Mouse (Mus musculus) cerebellum, adult 2 months (tissue): ENCODE data around the gene Mgat4e.

Experiments used
- CTCF ChIP-seq: fragments of 200-500 bp; IDR thresholded peaks from 2 replicates; pipeline ENCODE4 v1.5.1; 2011; ENCODE audit warnings: low read depth, mild to moderate bottlenecking, control low read depth, low read length, moderate library complexity, borderline replicate concordance; ENCODE audit not compliant: insufficient read depth
- POLR2A ChIP-seq: fragments of 200-500 bp; IDR thresholded peaks from 2 replicates; pipeline ENCODE4 v1.6.1; 2011; ENCODE audit warnings: low read length, control low read depth, borderline replicate concordance; ENCODE audit not compliant: insufficient read depth

- no peak for TF ChIP-seq POLR2A
- TF ChIP-seq CTCF = no peak
Observed at GRCm38 (mm10) chr1:134583560-134583959, 34.1 kb upstream of the Mgat4e start.
